Comparison of ENCODE assay signal across 8 mouse cellular contexts in the genomic region with DNA sequence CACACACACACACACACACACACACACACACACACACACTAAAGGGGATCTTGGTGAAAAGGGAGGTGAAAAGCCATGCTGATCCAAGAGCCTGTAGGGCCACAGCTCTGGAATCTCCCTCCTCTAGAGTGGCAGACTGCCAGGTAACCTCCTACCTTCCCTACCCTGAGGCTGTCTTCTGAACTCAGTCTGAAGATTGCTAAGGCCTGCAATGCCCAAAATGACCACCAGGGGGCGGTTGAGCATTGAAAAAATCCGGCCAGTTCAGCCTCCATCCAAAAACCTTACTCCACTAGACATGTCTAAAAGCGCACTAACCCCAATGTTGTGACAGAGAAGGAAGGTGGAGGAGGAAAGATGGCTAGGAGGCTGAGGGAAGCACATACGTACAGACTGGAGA. TPM values are rescaled to one million over a fixed set of nuclear protein-coding genes. Genes with fewer than 3 reads are reported as not detected.
DNase-seq lines count a peak whose midpoint lies in the region; ATAC-seq and TF ChIP-seq lines count a peak whose summit lies in the region.

No protein-coding gene starts in this region.

- peak; percentile 82 for TF ChIP-seq RAD21 in MEL (IDR thresholded peaks at IDR 0.05; ENCODE audit: low read depth, low read length)

- TF ChIP-seq EP300 in MEL (IDR thresholded peaks at IDR 0.05; ENCODE audit: low read depth in 1 of 2, low read length in 2 of 2): peak in 1 of 2 experiments; percentile 24; a peak in 1 of 4 replicates

- peak overlapping the region; percentile 86 for H3K9ac ChIP-seq in MEL (ENCODE audit: control insufficient read depth, low read depth, low read length, poor library complexity, severe bottlenecking)
- H3K9ac ChIP-seq in hindbrain, embryonic 11.5 days (ENCODE audit: low read depth, low read length): 0 out of 2 replicates have a peak overlapping the region, but pooled peaks have one; percentile 3

- TF ChIP-seq POLR2A in MEL (IDR thresholded peaks at IDR 0.05; ENCODE audit: control insufficient read depth in 1 of 2, insufficient read depth in 1 of 2, low read depth in 1 of 2, low read length in 2 of 2, poor library complexity in 1 of 2): peak in 1 of 2 experiments; percentile 38; a peak in 1 of 4 replicates

- peak overlapping the region; percentile 36 to 44 for H3K4me3 ChIP-seq in MEL (ENCODE audit: control insufficient read depth in 1 of 2, insufficient read depth in 1 of 2, low read depth in 2 of 2, low read length in 2 of 2)
- H3K4me3 ChIP-seq in hindbrain, embryonic 11.5 days (ENCODE audit: low read depth, low read length): no peak overlapping the region

- no peak for ATAC-seq in hindbrain, embryonic 11.5 days (ENCODE audit: low FRiP score)

- H3K79me2 ChIP-seq in MEL (ENCODE audit: control insufficient read depth, insufficient read depth, low read length, poor library complexity): peaks cover 8% of the 10 kb centered on the region; the same call in 1 of the 2 replicates

- H3K27ac ChIP-seq in MEL (ENCODE audit: control insufficient read depth, low read depth, low read length): peak overlapping the region; percentile 84
- H3K27ac ChIP-seq in hindbrain, embryonic 11.5 days (ENCODE audit: low read depth, low read length): 0 out of 2 replicates have a peak overlapping the region, but pooled peaks have one; percentile 95

- peaks cover 0 to 11% of the 10 kb centered on the region in 2 experiments; a peak in 2 of 4 replicates for H3K36me3 ChIP-seq in MEL (ENCODE audit: control insufficient read depth in 1 of 2, insufficient read depth in 2 of 2, low read length in 2 of 2)
- H3K36me3 ChIP-seq in hindbrain, embryonic 11.5 days (ENCODE audit: control insufficient read depth, insufficient read depth, low read length): no peaks in the 10 kb centered on the region

- TF ChIP-seq CTCF in MEL (IDR thresholded peaks at IDR 0.05 in 2 of 3, conservative IDR thresholded peaks at IDR 0.05 in 1 of 3; ENCODE audit: control insufficient read depth in 1 of 3, insufficient read depth in 1 of 3, low read depth in 2 of 3, low read length in 3 of 3, poor library complexity in 1 of 3, severe bottlenecking in 1 of 3): peak; percentile 87 to 98 (median 95)

- no peak overlapping the region for H3K4me2 ChIP-seq in hindbrain, embryonic 11.5 days (replicated peaks; ENCODE audit: low read depth, low read length)

- WGBS in hindbrain, embryonic 11.5 days: 2% methylated on average over 4 of the region's 4 CpGs

- peak; percentile 96 for DNase-seq in MEL (ENCODE audit: low read depth, low spot score)
- peak; percentile 97 for DNase-seq in cerebellum, adult 9-10 months
- DNase-seq in frontal cortex, adult 2 months (ENCODE audit: extremely low spot score in 1 of 2, low spot score in 1 of 2): peak; percentile 91 to 99
- DNase-seq in hindbrain, embryonic 11.5 days (ENCODE audit: low spot score): peak; percentile 97
- DNase-seq in layer of hippocampus, postnatal 14 days (ENCODE audit: low spot score in 2 of 2): peak; percentile 95 to 97
- DNase-seq in lung, postnatal 10 days: peak; percentile 96
- peak; percentile 80 for DNase-seq in retina, adult 2 months (ENCODE audit: low read depth, low spot score)
- peak; percentile 96 for DNase-seq in thymus, postnatal 25 days

- H3K4me1 ChIP-seq in MEL (ENCODE audit: control insufficient read depth in 1 of 2, insufficient read depth in 2 of 2, low read length in 2 of 2): peaks cover 6 to 35% of the 10 kb centered on the region in 2 experiments; a peak in 3 of 4 replicates
- peaks cover 16% of the 10 kb centered on the region for H3K4me1 ChIP-seq in hindbrain, embryonic 11.5 days (replicated peaks; ENCODE audit: control insufficient read depth, insufficient read depth, low read length)

- no peaks in the 10 kb centered on the region for H3K27me3 ChIP-seq in MEL (ENCODE audit: control insufficient read depth in 1 of 2, insufficient read depth in 2 of 2, low read length in 2 of 2)
- no peaks in the 10 kb centered on the region for H3K27me3 ChIP-seq in hindbrain, embryonic 11.5 days (ENCODE audit: control insufficient read depth, insufficient read depth, low read length)

- H3K9me3 ChIP-seq in MEL (replicated peaks; ENCODE audit: insufficient read depth, low read length): no peaks in the 10 kb centered on the region
- H3K9me3 ChIP-seq in hindbrain, embryonic 11.5 days (ENCODE audit: control insufficient read depth, low read length): no peaks in the 10 kb centered on the region

TF ChIP-seq in MEL, 35 proteins besides CTCF, POLR2A, EP300 and RAD21:
- TF ChIP-seq NELFE (IDR thresholded peaks at IDR 0.05; ENCODE audit: low read depth, low read length): peak; percentile 7; the same call in 1 of the 2 replicates
- TF ChIP-seq JUND (IDR thresholded peaks at IDR 0.05; ENCODE audit: low read depth, low read length): no peak
- TF ChIP-seq MYC (IDR thresholded peaks at IDR 0.05; ENCODE audit: low read depth, low read length): 0 out of 2 replicates have a peak, but pooled peaks have one; percentile 34
- peak; percentile 86 for TF ChIP-seq TBP (IDR thresholded peaks at IDR 0.05; ENCODE audit: low read depth, low read length)
- TF ChIP-seq ZNF384 (IDR thresholded peaks at IDR 0.05; ENCODE audit: low read depth, low read length): peak; percentile 66
- peak; percentile 80 for TF ChIP-seq ZC3H11A (IDR thresholded peaks at IDR 0.05; ENCODE audit: low read depth, low read length)
- no peak for TF ChIP-seq E2F4 (IDR thresholded peaks at IDR 0.05; ENCODE audit: borderline replicate concordance, low read depth, low read length)
- peak; percentile 75 for TF ChIP-seq SIN3A (IDR thresholded peaks at IDR 0.05; ENCODE audit: low read length)
- TF ChIP-seq UBTF (IDR thresholded peaks at IDR 0.05; ENCODE audit: borderline replicate concordance, insufficient read depth, low read depth, low read length): 0 out of 2 replicates have a peak, but pooled peaks have one; percentile 16
- 0 out of 2 replicates have a peak, but pooled peaks have one; percentile 12 for TF ChIP-seq MAX (IDR thresholded peaks at IDR 0.05; ENCODE audit: low read length)
- 0 out of 2 replicates have a peak, but pooled peaks have one; percentile 35 for TF ChIP-seq MAZ (IDR thresholded peaks at IDR 0.05; ENCODE audit: low read depth, low read length)
- no peak for TF ChIP-seq USF1 (IDR thresholded peaks at IDR 0.05; ENCODE audit: low read depth, low read length)
- no peak for TF ChIP-seq NRF1 (IDR thresholded peaks at IDR 0.05; ENCODE audit: insufficient read depth, low read depth, low read length, poor library complexity, severe bottlenecking)
- TF ChIP-seq HCFC1 (IDR thresholded peaks at IDR 0.05; ENCODE audit: low read depth, low read length): peak; percentile 48
- TF ChIP-seq SMC3 (IDR thresholded peaks at IDR 0.05; ENCODE audit: low read depth, low read length): peak; percentile 92

RNA-seq across cellular contexts. Expression of gene Ptma, which starts 25.0 kb away (rescaled TPM):
- 3,309 and 3,407 TPM in 2 replicates for total RNA-seq in MEL (2012; rRNA removed)
- 1,000 to 10,000 TPM; 2,419 to 4,891 TPM for polyA plus RNA-seq in MEL (2012; ENCODE audit: insufficient read depth in 1 of 2, insufficient read length in 2 of 2, low read depth in 1 of 2, low replicate concordance in 2 of 2, missing spikeins in 1 of 2)
- 707 and 751 TPM in 2 replicates for polyA plus RNA-seq in frontal cortex, adult 2 months (2012; rRNA removed)
- polyA plus RNA-seq in hindbrain, embryonic 11.5 days (2014; fragmentation: Nextera tagmentation; extraction: Ambion mirVana): 3,351 and 3,402 TPM in 2 replicates
- 100 to 1,000 TPM; 453 to 549 TPM for total RNA-seq in layer of hippocampus, postnatal 14 days (2021)
